Mouse (Mus musculus) adrenal gland, adult 18-20 months (tissue): ENCODE measurements around the gene Igf2bp3. TPM values are rescaled to one million over a fixed set of nuclear protein-coding genes. Genes with fewer than 3 reads are reported as not detected.

ENCODE experiments used
- DNase-seq, 2 experiments: peaks; one replicate each; pipeline ENCODE4 v3.0.0; 2021 to 2022; ENCODE audit warnings: low spot score in 2 of 2
- total RNA-seq, 2 experiments: library from RNA; stranded (reverse); gene quantifications; 1 replicate in 1 of 2; 2 replicates in 1 of 2; pipeline ENCODE4 v1.2.3; 2021

Igf2bp3 gene
- total RNA-seq, 2 experiments from 2014 or later = 0.10 TPM; not detected in 1

DNA sequence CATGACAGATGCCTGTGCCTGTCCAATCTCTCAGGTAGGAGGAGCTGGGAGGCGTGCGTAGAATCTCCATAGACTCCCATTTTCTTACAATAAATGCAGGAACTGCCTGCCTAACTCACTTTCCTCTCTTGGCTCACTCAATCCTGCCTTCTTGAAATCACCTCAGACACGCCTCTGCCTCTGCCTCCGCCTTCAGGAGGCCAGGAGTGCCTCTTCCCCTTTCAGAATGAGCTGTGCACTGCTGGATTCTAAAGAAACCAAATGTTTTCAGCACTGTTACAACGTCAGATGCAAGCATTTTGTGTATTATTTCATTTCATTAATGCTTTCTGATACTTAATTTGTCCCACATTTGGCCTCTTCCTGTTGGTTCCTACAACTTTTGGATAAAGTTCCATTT lies 38.7 kb downstream of the Igf2bp3 start:
- no peak for DNase-seq

DNA sequence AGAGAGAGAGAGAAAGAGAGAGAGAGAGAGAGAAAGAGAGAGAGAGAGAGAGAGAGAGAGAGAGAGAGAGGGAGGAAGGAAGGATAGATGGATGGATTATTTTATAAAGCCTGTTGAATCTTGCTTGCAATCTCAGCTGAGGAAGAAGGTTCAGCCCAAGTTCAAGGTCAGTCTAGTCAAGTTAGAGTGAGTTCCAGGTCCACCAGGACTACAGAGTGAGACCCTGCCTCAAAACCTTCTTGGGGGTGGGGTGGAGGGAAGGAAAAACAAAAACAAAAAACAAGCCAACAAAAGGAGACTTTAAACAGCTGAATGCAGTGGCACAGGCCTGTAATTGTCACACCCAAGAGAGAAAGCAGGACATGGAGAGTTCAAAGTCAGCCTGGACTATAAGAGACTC lies 40.1 kb downstream of the Igf2bp3 start:
- no peak for DNase-seq

DNA sequence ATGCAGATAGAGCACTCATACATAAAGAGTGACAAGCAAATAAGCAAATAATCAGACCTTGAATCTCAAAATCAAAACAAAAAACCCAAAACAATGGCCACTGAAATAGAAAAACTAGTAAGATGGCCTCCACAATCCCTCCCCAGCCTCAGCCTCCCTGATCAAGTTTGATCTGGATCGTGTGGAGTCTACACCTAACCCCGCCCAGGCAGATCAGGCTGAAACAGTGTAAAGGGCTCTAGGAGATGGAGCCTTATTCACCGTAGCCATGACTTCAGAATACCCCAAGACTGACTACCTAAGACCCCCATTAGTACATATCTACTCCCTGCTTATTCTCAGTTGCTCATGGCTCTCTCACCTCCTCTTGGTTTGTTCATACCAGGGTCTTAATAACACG lies 41.1 kb downstream of the Igf2bp3 start:
- DNase-seq = no peak

DNA sequence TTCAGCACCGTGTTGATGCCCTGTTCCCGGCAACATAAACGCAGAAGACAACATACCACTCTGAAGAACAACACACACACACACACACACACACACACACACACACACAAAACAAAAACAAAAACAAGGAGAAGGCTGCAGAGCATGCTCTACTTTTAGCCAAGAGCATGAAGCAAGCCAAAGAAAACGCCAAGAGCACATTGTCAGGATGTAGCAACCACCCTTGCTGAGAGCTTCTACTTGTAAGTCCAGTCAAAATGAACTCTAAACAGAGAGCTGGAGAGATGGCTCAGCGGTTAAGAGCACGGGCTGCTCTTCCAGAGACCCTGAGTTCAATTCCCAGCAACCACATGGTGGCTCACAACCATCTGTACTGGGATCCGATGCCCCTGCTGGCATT lies 41.5 kb downstream of the Igf2bp3 start:
- no peak for DNase-seq

DNA sequence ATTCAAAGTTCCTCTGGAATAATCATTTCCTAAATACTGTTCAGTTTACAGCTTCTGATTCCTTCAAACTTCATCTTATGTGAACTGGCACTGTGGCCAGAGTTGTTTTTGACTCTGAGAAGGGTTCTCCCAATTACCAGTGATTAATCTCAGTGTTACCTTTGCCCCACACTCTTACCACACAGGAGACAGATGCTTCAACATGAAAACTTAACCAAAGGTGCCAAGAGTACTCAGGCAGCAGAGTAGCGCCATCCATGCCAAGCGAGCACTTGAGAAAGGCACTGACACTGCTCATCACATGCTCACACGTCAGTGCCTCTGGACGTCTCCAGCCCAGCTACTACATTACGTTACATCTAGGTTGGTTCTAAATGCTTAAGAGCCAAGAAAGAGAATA lies 43.5 kb downstream of the Igf2bp3 start:
- no peak for DNase-seq

DNA sequence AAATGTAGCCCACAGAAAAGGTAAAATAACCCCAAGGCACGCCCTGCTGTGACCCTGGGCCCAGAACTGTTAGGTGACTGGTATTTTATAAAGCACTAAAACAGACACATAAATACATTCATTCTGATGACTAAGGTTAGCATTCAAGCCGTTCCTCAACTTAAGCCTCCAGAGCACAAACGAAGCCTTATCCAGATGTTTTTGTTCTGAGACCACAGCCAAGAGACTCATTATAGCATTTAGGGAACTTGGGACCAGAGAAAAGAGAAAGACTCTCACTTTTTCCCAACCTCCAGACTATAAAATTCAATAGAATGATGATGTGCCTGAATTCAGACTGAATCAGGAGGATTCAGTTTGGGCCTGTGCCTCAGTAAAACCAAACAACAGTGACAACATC lies 46.1 kb downstream of the Igf2bp3 start:
- no peak for DNase-seq

DNA sequence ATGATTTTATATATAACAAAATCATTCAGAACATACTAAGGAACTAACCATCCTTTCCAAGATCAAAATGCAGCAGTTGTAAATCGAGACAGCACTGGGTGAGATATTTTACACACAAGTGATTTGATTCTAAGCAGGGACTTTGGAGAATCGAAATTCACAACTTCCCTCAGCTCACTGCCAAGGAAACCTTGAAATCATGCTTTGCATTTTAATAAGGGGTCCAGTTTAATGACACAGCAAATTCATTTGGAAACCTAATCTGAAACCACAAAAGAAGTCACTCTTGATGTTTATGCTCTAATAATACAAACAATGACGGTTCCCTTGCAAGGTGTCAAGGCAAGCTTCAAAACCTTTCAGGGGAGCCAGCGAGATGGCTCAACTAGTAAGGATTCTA lies 47.4 kb downstream of the Igf2bp3 start:
- no peak for DNase-seq

DNA sequence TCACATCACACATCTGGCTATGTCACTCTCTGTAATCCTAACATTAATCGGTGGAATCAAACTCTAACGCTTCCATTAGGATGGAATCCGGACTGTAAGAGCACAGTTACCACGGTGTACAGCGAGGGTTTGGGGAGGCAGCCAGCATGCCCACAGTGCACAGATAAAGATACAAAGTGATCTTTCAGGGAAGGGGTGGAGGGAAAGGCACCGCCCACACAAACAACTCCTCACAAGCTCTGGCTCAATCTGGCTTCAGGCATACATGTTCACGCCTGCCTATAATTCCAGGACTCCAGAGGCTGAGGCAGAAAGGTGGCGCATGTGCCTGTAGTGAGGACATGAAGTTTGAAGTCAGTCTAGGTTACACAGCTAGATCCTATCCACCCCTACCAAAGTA lies 48.4 kb downstream of the Igf2bp3 start:
- no peak for DNase-seq

DNA sequence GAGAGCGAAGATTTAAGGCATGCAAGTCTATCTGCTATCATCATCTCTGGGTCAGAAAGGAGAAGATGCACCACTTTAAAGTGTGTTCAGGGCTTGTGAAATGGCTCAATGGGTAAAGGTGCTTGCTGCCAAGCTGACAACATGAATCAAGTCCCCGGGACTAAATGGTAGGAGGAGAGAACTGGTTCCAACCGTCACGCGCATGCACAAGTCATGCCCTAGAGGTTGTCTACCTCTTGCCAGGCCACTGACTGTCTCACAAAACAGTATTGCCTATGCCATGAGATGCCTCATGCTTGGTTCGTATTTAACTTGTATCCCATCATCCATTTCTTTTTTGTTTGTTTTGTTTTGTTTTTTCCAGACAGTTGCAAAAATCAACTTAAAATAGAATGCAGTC lies 48.9 kb downstream of the Igf2bp3 start:
- DNase-seq = no peak

DNA sequence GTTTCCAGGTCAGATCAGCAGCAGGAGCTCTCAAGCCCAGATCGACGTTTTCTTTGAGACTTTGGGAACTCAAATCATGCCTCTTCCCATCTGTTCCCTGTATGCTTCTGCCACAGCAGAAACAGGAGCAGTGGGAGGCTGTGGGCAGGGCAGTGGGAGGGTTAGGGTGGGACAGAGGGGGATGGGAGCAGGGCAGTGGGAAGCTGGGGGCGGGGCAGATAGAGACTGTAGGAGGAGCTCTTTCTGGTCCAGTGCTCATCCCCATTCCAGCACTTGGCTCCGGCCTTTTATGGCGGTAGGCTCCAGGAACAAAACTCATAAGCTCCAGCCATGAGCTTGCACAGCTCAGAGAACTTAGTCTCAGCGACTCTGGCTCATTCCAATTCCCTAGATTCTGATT lies 49.7 kb downstream of the Igf2bp3 start:
- no peak for DNase-seq

DNA sequence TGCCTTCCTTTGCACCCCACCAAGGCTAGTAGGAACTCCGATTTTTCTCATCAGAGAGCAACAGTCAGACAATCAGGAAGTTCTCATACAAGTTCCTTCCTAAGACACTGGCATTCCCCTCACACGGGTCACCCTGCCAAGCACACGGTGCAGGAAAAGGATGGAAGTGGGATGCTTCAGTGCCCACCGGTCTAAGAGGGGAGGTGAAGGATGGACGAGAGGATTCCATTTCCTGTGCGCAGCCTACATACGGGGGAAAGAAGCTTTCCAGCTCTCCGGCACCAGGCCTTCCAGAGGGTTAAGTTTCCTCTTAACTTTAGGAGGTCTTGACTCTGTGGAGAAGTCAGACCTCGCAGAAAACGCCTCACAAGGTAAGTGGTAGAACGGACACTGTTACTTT lies 50.1 kb downstream of the Igf2bp3 start:
- DNase-seq = no peak

DNA sequence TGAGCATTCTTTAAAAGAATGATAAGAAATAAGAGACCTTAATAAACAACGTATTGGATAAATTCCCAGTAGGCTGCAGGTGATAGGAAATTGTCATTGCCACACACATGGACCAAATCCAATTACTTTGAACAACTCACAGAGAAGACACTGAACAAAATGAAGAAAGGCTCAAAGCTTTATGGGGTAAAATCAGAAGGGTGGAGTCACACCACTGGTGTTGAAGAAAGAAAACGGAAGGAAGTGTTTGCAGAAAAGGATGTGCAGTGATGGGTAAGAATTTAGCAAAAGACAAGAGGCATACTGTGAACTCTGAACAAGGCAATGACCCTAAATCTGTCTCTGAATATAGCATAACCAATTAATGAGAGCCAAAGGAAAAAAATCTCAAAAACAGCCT lies 54.8 kb downstream of the Igf2bp3 start:
- no peak for DNase-seq

DNA sequence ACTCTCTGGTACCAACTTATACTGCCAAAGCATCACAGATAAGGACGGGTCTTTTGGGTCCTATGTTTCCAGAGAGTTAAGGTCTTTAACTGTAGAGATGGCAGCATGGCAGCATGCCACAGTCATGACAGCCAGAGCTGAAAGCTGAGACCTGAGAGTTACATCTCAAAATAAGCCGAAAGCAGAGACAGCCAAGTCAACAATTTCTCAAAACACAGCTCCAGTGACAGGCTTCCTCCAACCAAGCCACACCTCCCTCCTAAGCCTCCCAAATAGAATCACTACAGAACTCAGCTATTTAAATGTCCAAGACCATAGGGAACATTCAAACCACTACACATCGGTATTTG lies 58.0 kb downstream of the Igf2bp3 start:
- DNase-seq = no peak

DNA sequence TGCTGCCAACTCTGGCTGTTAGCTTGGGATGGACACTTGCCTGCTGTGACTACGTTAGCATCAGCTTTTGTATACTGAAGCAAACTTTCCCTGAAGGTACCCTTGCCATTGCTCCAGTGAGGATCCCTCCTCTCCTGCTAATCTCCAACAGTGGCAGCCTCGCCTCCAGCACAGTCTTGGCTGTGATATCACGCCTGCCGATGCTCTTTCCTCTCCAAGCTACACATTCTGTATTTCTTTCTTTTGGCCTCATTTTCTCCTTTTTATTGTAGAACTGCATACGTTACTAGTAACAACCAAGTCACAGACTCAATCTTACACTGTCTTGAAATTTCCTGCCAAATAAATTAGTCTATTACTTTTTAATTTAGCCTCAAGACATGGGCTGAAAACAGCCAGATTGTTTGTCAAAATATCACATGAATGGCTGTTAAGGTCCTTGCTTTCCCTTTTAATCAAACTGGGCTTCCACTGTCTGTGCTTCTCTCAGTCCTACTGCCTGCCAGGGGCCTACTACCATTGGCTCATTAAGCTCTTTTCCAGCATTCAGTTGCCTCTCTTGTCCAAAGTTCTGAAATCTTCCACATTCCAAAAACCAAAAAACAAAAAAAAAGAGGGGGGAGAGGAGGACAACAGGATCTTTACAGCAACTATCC lies 58.5 kb downstream of the Igf2bp3 start:
- DNase-seq = no peak

DNA sequence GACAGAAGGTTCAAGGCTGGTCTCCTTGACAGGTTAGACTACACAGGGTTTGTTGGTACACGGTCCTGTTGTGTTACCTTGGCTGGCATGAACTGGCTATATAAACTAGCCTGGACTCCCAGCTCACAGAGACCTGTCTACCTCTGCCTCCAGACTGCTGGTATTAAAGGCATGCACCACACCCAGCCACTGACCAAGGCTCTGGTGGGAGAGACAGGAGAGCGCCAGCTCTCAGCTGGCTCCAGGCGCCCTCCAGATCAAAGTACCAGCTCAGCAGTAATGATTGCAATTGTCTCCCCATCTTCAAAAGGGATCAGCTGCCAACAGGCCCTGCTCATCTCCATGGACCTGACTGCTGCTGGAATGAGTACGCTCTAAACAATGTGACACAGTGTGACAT lies 63.3 kb downstream of the Igf2bp3 start:
- DNase-seq = no peak

DNA sequence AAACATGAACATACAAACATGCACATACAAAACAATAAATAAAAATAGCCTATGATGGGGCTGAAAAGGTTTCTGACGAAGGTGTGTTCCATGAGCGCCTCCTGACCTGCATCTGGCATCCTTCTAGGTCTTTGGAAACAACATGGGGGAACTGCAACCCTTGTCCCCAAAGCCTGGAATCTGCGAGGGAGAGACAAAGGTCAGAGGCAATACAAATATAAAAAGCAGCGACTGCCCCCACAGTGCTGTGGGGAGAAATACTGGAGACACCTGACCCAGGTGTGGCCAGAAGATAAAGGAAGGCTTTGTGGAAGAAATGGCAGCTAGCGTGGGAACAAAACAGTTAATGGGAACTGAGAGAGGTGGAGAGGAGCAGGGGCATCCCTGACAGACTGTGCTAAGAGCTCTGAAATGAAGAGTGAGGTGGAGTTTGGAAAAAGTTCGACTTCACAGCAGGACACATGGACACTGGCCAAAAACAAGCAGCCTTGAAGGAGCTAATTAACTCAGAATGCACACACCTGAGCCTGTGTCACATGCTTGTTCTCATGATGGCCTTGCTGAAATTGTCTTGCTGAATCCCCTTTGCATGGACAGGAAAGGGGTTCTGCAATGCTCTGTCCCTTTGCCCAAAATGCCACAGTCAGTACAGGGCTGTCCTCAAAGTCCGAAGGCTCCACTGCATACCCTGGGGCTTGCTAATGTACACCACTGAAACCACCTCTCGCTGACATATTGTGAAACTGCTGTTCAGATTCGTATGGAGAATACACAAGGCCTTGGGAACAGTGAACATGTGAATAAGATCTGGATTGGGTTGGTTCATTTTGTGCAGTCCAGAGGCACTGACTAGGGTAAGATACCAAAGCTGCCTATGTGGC lies 64.2 kb downstream of the Igf2bp3 start:
- no peak for DNase-seq

DNA sequence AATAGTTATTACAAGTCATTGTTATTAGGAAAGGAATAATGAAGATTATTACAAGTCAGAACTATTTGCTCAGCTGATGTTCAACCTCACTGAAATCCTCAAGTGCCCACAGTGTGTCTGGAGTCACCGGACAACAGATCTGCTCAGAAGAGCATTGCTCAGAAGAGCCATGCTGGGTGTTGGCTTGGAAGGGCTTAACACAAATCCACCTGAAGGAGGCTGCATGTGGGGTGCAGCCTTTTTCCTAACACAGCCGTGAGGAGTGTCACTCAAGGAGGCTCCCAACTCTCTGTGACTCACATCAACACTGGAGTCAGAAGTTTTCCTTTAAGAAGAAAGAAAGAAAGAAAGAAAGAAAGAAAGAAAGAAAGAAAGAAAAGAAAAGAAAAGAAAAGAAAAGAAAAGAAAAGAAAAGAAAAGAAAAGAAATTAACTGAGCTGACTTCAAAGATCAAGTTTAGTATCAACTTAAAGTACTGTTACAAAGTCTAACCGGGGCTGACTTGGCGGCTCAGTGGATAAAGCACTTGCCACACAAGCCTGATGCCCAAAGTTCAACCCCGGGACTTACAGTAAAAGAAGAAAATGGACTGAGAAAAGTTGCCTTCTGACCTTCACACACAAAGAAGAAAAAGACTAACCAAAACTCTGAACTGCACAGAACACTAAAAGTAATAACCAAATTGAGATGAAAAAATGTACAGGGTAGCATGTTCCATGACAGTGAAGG lies 65.4 kb downstream of the Igf2bp3 start:
- no peak for DNase-seq

DNA sequence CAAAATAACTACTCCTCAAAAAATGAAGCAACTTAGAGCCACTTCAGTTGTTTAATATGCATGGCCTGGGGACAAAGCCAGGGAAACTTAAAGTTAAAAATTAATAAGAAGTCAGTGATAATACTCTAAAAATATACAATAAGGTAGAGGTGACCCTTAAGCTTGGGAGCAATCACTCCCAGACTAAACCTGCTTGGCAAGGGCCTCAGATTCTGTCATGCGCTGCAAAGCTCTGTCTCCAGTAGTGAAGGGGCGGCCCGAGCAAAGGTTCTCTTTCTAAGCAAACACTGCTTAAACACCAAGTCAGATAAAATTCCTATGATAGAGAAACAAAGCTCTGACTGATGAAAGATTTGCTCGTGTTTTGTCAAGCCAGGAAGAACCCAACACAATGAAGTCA lies 66.0 kb downstream of the Igf2bp3 start:
- DNase-seq = no peak

DNA sequence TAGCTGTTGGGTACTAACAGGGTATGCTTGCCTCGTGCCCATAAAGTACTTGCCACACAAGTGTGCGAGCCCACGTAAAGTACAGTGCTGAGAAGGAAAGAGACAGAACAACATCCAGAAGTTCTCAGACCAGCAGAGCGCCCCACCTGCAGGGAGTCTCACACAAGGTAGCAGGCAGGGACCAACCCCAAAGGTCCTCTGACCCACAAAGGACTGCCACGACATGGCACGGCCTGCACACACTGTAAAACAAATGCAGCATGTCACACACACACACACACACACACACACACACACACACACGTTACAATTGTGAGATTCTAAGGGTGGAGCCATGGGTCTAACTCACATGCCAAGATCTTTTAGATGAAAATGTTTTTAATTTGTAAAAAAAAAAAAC lies 66.4 kb downstream of the Igf2bp3 start:
- no peak for DNase-seq

DNA sequence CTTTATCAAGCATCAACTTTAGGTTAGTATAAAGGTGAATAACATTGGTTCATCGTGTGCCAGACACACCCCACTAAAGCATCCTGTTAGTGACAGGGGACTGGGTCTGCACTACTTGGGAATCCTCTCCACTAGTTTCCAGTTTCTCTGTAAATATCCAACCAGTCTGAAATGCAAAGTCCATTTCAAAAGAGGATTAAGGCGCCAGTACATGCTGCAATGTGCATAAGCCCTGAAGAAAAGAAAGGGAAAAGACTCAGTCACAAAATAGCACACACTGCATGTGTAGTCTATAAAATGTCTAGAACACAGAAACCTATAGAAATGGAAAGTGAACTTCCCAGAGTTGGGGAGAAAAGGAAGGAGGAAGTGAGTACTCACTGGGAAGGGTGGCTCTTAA lies 68.3 kb downstream of the Igf2bp3 start:
- no peak for DNase-seq

DNA sequence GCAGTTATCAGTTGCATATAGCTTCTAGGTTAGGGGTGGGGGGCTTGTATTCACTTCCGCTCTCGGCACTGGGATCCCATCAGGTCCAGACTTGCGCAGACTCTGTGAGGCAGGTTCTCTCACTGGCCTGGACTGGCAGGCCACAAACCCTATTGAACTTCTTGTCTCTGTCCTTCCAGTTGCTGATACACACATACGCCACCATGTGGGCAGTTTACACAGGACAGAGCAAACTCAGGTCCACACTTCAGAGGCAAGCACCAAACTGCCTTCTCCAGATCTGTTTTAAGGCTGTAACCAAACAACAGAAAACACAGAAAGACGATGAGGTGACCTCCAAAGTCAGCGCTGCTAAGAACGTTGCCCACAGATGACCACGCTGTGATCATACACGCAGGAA lies 72.3 kb downstream of the Igf2bp3 start:
- peak; percentile 15 to 27 for DNase-seq

DNA sequence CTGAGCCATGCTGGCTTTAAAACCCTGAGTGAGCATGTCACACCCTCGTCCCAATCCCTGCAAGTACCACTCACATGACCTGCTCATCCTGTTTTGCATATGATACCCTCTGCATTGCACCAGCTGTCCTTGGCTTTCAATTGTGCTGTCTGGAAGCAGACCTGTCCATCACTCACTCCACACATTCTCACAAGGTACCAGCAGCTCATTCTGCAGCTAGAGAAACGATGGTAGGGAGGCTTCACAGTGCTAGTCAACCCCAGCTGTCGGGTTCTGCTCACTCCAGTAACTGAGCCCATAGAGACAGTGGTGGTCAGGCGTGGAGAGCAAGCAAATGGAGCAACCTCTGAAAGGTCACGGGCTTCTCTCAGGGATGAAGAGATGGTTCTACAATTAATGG lies 73.6 kb downstream of the Igf2bp3 start:
- no peak for DNase-seq
